Mouse (Mus musculus): ENCODE results near the gene Phpt1. TPM values are rescaled to one million over a fixed set of nuclear protein-coding genes. Genes with fewer than 3 reads are reported as not detected.

The Phpt1 gene
- polyA plus RNA-seq, 1 experiment from 2014 or later, result 155 TPM

DNA sequence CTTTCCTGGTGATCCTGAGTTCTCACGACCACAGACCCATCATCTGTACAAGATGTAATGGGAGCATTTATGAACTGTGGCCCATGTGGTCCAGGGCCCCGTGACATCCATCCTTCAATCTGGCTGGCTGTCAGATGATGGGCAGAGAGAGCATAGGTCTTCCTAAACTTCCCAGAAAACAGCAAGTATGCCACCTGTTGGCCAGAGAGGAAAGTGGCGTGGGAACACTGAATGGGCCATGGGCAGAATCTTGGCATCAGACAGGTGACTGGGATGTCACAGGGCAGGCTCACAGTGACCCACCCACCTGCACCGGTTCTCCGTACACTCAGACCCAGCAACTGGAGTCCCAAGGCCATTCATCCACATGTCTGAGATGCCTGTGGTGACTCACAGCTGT, 23.8 kb downstream of the Phpt1 start:
- H3K4me1 ChIP-seq, result 0 out of 2 replicates have a peak, but pooled peaks cover 4% of the 10 kb centered on the region
- no peaks in the 10 kb centered on the region for H3K9me3 ChIP-seq
- no peak overlapping the region for H3K27ac ChIP-seq (replicated peaks)
- H3K36me3 ChIP-seq (replicated peaks), result no peaks in the 10 kb centered on the region
- DNase-seq (ENCODE audit: low spot score), result peak; percentile 35
- 39% methylated on average over 5 of the region's 5 CpGs for WGBS
- H3K4me3 ChIP-seq, result no peak overlapping the region
- no peaks in the 10 kb centered on the region for H3K27me3 ChIP-seq (replicated peaks; ENCODE audit: low read depth, poor library complexity, severe bottlenecking)

DNA sequence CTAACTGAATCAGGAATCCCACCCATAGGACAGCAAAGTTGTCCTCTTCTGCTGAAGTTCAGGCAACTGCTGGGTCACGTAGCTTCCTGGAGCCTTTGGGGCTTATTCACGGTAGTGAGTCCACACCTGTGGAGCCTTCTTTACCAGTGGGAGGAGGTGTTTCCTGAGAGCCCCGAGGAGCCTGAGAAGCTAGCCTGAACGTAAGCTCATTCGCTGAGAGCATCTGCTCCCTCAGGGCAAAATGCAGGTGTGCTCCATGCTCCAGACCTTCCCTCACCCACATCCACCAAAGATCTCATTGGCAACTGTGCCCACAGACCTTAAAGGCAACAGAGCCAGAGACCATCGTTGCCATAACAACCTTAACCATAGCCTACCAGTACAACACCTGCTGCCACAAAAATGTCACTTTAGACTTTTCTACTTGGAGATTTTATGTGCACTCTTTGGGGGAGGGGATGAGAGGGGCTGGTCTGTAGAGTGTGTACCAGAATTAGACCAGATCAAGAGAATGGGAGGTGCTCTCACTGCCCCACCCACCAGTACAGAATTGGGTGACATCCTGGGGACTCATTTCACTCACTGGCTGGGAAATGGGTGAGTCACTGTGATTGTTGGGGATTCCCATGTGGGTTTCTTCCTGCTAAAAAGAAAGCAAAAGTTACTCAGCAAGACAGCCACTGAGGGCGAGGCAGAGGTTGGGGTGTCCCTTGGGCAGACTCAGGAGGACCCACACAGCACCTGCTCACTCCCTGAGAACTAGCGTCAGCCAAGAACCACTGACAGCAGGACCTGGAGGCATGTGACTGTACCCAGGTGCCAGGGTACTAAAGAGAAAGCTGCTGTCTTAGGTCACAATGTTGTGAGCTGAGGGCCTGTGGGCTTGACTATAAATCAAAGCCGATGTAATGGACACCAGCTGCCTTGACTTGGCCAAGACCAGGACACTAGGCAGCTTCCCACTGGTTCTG, 25.7 kb downstream of the Phpt1 start:
- no peak overlapping the region for H3K4me3 ChIP-seq
- DNase-seq (ENCODE audit: low spot score), result no peak
- no peaks in the 10 kb centered on the region for H3K27me3 ChIP-seq (replicated peaks; ENCODE audit: low read depth, poor library complexity, severe bottlenecking)
- peaks cover 16% of the 10 kb centered on the region for H3K4me1 ChIP-seq
- H3K9me3 ChIP-seq, result no peaks in the 10 kb centered on the region
- H3K27ac ChIP-seq (replicated peaks), result 0 out of 2 replicates have a peak overlapping the region, but pooled peaks have one; percentile 25
- WGBS, result 79% methylated on average over 9 of the region's 9 CpGs
- peaks cover 8% of the 10 kb centered on the region; the same call in 1 of the 2 replicates for H3K36me3 ChIP-seq (replicated peaks)

DNA sequence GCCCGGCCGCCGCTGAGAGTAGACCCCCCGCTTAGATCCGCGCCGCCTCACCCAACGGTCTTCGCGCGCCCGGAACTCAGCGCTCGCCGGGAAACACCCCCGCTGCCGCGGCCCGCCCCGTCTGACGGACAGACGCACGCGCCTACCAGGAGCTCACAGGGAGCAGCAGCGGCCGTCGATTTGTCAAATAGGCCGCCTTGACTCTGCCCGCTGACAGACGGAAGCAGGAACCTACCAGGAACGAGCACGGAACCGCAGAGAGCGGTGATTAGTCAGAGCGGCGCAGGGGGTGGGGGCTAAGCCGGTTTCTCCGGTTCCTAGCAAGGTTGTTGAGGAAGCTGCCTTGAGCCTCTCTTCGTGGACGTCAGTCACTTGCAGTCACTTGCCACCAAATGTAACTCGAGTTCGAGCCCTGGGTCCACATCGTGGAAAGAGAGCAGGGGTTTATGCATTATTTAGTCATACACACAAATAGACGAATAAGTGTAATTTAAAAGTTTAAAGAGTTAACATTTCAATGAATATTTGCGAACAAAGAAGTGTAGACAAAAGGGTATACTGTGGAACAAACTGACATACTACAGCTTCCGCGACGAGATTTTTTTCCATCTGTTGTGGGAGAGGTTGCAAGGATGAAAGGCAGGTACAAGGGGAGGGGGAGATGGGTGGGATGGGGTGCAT, 28.1 kb downstream of the Phpt1 start, which contains the start of gene Traf2:
Gene Traf2 (minus strand): TSS at position 130 of the 681 bp plus-strand sequence.
- H3K27ac ChIP-seq (replicated peaks), result peak within 1 kb of the TSS; percentile 91
- peaks cover 21% of the 10 kb centered on the region for H3K4me1 ChIP-seq
- H3K36me3 ChIP-seq (replicated peaks), result peaks cover 15% of the 10 kb centered on the region; the same call in 1 of the 2 replicates
- 3% methylated on average over 48 of the region's 48 CpGs for WGBS
- H3K9me3 ChIP-seq, result no peaks in the 10 kb centered on the region
- no peaks in the 10 kb centered on the region for H3K27me3 ChIP-seq (replicated peaks; ENCODE audit: low read depth, poor library complexity, severe bottlenecking)
- DNase-seq (ENCODE audit: low spot score), result peak; percentile 99
- H3K4me3 ChIP-seq, result peak within 1 kb of the TSS; percentile 60

DNA sequence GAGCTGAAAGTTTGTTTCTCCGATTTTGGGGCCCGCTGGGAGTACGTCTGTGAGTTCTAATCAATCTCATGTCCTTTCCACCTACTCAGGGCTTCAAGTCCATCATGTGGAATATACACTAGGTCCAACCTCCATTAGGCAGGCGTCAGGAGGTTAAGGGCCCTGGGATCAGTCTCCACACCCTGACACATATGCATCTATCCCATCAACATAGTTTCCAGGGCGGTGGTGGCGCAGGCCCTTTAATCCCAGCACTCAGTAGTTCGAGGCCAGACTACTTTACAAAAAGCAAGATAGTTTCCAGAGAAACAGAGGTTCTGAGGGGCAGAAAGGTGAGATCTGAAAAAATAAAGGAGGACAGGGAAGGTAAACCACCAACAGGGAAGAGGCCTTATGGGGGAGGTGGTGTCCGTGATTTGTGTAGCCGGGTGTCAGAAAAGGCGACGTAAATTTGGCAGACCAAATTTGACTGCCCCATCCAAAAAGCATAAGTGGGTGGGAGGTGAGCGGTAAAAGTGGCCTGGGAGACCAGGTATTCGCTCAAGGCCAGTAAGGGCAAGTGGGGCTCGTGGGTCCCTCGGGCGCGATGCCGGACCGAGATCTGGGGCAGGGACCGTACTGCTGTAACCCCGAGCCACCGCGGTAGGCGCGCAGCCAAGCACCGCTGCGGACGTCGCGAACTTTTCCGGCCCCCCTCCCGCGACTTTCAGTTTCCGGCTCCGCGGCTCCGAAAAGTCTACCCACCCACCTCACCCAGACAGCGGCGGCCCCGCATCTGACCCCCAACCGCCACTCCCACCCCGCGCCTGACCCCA, 28.8 kb downstream of the Phpt1 start:
- no peak for DNase-seq (ENCODE audit: low spot score)
- WGBS, result 10% methylated on average over 43 of the region's 43 CpGs
- Histone ChIP-seq H3K36me3 (replicated peaks) (peaks cover 15% of the 10 kb centered on the region; the same call in 1 of the 2 replicates), H3K4me1 (peaks cover 25% of the 10 kb centered on the region), H3K9me3 (no peaks in the 10 kb centered on the region), H3K27me3 (replicated peaks; ENCODE audit: low read depth, poor library complexity, severe bottlenecking) (no peaks in the 10 kb centered on the region), H3K4me3 (peak overlapping the region; percentile 60), H3K27ac (replicated peaks) (peak overlapping the region; percentile 91)

DNA sequence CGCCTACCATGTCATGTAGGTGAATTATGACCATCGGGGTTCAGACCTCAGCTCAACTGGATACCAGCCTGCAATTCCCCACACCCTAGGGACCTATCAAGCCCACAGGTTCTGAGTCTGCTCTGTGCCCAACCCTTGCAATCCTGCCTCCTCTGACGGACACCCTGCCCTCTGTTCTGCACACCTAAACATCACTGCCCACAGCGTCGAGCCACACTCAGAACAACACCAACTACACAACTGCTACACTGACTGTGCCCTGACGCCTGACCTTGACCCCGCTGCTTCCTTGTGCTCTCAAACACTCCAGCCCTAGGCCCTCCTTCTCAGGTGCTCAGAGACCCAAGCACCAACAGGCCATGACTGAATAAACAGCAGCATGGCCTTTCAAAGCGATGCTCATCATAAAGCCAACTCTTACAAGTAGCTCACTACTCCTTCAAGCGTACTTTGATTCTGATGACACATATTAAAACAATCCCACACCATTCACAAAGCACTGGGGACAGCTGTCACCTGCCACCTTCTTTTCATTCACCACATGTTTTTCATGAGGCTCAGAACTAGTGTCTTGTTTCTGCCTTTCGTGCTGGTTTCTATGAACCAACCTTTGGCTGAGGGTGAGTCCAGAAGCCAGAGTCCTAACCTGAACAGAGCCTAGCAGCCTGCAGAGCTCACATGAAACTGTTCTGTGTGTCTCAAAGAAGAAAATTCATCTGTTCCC, 33.2 kb downstream of the Phpt1 start:
- H3K36me3 ChIP-seq (replicated peaks), result peaks cover 54% of the 10 kb centered on the region
- no peaks in the 10 kb centered on the region for H3K9me3 ChIP-seq
- no peak overlapping the region for H3K27ac ChIP-seq (replicated peaks)
- H3K27me3 ChIP-seq (replicated peaks; ENCODE audit: low read depth, poor library complexity, severe bottlenecking), result no peaks in the 10 kb centered on the region
- H3K4me3 ChIP-seq, result no peak overlapping the region
- DNase-seq (ENCODE audit: low spot score), result no peak
- 88% methylated on average over 10 of the region's 10 CpGs for WGBS
- peaks cover 21% of the 10 kb centered on the region for H3K4me1 ChIP-seq

DNA sequence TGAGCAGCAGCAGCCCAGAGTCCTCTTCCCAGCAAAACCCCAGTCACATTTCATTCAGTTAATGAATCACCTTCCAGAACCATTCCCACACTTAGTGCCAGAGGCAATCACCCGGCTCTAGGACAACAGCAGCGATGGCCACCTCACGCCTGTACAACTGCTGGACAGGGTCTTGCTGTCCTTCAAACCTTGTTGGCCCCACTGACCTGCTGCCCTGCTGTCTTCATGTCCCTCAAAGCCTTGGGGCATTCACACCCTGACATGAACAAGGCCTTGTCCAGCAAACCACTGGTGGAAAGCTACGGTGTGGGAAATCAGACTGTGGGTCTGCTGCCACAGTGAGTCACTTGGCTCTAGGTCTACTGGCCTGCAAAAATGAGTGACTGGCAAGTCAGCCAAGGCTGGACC, 34.5 kb downstream of the Phpt1 start:
- H3K27ac ChIP-seq (replicated peaks), result no peak overlapping the region
- no peaks in the 10 kb centered on the region for H3K27me3 ChIP-seq (replicated peaks; ENCODE audit: low read depth, poor library complexity, severe bottlenecking)
- 92% methylated on average over 4 of the region's 4 CpGs for WGBS
- peaks cover 66% of the 10 kb centered on the region for H3K36me3 ChIP-seq (replicated peaks)
- no peak overlapping the region for H3K4me3 ChIP-seq
- no peaks in the 10 kb centered on the region for H3K9me3 ChIP-seq
- DNase-seq (ENCODE audit: low spot score), result no peak
- H3K4me1 ChIP-seq, result peaks cover 15% of the 10 kb centered on the region

DNA sequence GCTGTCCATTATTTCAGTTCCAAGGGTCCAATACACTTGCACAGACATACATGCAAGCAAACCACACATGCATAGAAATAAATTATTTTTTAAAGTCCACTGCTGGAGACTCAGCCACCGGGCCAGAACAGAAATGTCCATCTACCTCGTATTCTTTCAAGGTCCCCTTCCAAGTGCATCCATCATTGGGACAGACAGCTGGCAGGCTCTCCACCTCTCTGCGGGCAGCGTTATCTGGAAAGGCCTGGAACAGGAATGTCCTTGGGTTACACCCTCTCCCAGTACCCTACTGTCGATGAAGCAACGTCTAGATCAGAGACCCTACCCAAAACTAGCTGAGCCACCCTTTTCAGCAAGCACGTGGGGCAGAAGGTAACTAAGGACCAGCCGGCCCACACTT, 38.5 kb downstream of the Phpt1 start:
- Histone ChIP-seq H3K9me3 (no peaks in the 10 kb centered on the region), H3K4me1 (no peaks in the 10 kb centered on the region; the same call in 1 of the 2 replicates), H3K4me3 (no peak overlapping the region), H3K27ac (replicated peaks) (no peak overlapping the region), H3K27me3 (replicated peaks; ENCODE audit: low read depth, poor library complexity, severe bottlenecking) (no peaks in the 10 kb centered on the region), H3K36me3 (replicated peaks) (peaks cover 92% of the 10 kb centered on the region)
- DNase-seq (ENCODE audit: low spot score), result no peak
- WGBS, result 92% methylated on average over 8 of the region's 8 CpGs

DNA sequence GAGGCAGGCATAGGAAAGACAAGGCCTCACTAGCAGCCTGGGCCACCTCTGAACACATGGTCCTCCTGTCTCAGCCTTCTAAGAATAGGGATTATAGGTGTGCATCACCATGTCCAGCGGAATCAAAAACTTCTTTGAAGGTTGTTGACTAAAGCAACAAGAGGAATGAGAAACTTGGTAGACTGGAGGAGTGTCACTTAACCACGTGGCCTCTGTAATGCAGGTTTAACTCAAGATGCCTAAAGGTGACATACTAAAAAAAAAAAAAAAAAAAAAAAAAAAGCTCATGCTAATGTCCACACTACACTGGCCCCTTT, 40.2 kb downstream of the Phpt1 start:
- Histone ChIP-seq H3K36me3 (replicated peaks) (peaks cover 99% of the 10 kb centered on the region), H3K27me3 (replicated peaks; ENCODE audit: low read depth, poor library complexity, severe bottlenecking) (no peaks in the 10 kb centered on the region), H3K27ac (replicated peaks) (no peak overlapping the region), H3K9me3 (no peaks in the 10 kb centered on the region), H3K4me1 (no peaks in the 10 kb centered on the region), H3K4me3 (no peak overlapping the region)
- DNase-seq (ENCODE audit: low spot score), result no peak
- 96% methylated on average over 2 of the region's 2 CpGs for WGBS

DNA sequence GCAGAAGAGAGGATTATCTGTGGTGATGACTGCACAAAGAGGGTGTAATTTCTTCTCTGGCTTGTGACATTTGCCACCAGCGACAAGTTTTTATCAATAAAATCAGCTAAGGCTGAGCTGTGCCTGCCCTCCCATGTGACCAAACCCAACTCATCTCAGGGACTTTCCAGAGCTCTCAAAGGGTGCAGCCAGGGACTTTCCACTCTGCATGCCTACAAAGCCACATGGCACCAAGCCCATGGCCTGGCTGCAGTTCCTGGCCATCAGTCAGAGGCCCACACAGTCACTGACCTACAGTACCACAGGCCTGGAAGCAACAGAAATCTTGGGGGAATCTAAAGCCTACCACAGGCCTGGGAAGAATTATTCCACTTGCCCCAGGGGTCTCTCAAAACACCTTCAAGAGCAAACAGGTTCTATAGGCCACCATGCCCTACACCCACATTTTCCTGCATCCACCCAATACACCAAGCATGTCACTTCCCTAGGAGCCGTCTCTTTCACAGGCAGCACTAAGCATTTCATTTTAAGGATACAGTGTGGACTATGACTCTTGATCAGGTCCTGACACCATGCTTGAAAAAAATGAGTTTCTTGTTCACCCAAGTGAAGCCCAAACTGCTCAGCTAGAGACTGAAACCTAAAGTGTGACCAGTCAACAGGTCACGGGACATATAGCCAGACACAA, 40.7 kb downstream of the Phpt1 start:
- Histone ChIP-seq H3K4me1 (no peaks in the 10 kb centered on the region), H3K27me3 (replicated peaks; ENCODE audit: low read depth, poor library complexity, severe bottlenecking) (no peaks in the 10 kb centered on the region), H3K36me3 (replicated peaks) (peaks cover 99% of the 10 kb centered on the region), H3K9me3 (no peaks in the 10 kb centered on the region), H3K27ac (replicated peaks) (no peak overlapping the region), H3K4me3 (no peak overlapping the region)
- 86% methylated on average over 3 of the region's 3 CpGs for WGBS
- no peak for DNase-seq (ENCODE audit: low spot score)

DNA sequence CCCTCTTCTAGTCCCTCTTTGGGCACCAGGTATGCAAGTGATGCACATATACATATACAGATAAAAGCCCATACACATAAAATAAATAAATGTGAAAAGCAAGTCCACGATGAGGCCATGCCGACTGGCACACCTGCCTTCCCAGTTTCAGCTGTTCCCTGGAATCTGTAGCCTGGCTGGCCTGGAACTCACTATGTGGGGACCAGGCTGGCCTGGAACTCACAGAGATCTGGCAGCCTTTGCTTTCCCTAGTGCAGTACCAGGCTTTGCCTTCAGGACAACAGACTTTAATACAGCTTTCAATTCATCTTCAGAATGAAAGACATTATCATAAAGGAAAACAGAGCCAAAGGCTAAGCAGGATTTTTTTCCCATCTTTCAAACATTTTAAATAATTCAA, 41.3 kb downstream of the Phpt1 start:
- H3K27ac ChIP-seq (replicated peaks), result no peak overlapping the region
- H3K4me1 ChIP-seq, result no peaks in the 10 kb centered on the region
- H3K36me3 ChIP-seq (replicated peaks), result peaks cover 100% of the 10 kb centered on the region
- no peak for DNase-seq (ENCODE audit: low spot score)
- H3K9me3 ChIP-seq, result no peaks in the 10 kb centered on the region
- no peaks in the 10 kb centered on the region for H3K27me3 ChIP-seq (replicated peaks; ENCODE audit: low read depth, poor library complexity, severe bottlenecking)
- H3K4me3 ChIP-seq, result no peak overlapping the region
- 89% methylated on average over 2 of the region's 2 CpGs for WGBS

DNA sequence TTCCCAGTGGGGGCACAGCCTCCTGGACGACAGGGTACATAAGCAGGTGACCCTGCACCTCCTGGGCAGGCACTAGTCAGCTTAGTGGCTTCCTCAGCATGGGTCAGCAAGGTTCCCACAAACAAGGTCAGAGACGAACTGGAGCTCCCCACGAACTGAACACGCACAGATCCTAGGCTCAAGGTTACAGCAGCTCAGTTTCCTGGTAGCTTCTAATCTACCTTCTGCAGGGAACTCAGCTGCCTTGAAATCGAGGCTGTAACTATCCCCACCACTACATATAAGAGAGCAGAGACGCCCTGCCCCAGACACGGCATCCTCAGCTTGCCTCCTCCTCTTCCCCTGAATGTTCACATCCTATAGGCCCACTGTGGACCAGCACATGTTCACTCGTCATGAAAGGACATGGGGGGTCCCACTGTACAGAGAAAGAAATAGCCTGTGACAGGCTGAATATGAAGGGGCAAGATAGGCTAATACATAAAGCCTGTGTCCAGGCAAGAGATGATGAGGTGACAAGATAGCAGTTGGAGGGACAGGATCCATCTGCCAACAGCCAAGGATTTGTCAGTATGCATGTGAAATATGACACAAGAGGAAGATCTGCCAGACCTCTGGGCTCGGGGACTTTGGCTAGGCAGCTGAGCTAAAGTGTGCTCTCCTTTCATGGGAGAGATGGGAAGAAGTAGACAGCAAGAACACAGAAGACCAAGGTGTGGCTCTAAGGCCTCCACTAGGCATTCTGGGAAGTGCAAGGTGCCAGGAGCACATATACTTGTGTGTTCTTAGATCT, 48.3 kb downstream of the Phpt1 start:
- WGBS, result 89% methylated on average over 9 of the region's 9 CpGs
- H3K27ac ChIP-seq (replicated peaks), result no peak overlapping the region
- no peaks in the 10 kb centered on the region for H3K4me1 ChIP-seq
- no peak overlapping the region for H3K4me3 ChIP-seq
- no peaks in the 10 kb centered on the region for H3K27me3 ChIP-seq (replicated peaks; ENCODE audit: low read depth, poor library complexity, severe bottlenecking)
- DNase-seq (ENCODE audit: low spot score), result no peak
- peaks cover 98% of the 10 kb centered on the region for H3K36me3 ChIP-seq (replicated peaks)
- H3K9me3 ChIP-seq, result no peaks in the 10 kb centered on the region
